Mouse (Mus musculus): ENCODE measurements around the gene Emg1.

DNA sequence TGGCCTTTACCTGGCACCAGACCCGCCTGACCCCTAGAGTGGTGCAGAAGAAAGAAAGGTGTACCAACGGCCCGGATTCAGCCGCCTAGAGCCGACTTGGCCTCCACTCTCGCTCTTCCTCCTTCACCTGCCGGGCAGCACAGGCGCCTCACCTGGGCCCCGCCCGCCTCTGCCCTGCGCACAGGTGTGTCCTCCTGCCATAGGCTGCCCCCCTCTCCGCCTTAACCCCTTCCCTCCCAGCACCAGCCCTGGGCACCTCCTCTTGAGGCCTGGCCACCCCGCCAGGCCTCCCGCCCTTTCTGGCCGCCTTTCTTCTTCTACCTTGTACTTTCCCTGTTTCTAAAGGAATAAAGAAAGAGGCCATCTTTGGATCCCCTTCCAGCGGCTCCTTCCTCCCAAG lies 6.7 kb upstream of the Emg1 start:
- TF ChIP-seq CTCF (IDR thresholded peaks at IDR 0.05; ENCODE audit: low read depth) = no peak
- no peak for TF ChIP-seq EP300 (IDR thresholded peaks at IDR 0.05; ENCODE audit: low read depth)

Data from liver, embryonic 14.5 days (tissue).